Mouse (Mus musculus) bone marrow, adult 2 months (tissue): Measurements from ENCODE around the gene Ncmap.

ENCODE experiments used
- CTCF ChIP-seq: fragments of 200-500 bp; IDR thresholded peaks from 2 replicates; pipeline ENCODE4 v1.5.1; 2011; ENCODE audit warnings: low read length, control low read depth; ENCODE audit not compliant: control insufficient read depth, insufficient read depth
- POLR2A ChIP-seq: fragments of 200-500 bp; IDR thresholded peaks from 2 replicates; pipeline ENCODE4 v1.6.1; 2011; ENCODE audit warnings: low read depth, mild to moderate bottlenecking, control low read depth, low read length, borderline replicate concordance; ENCODE audit not compliant: control insufficient read depth

- no peak for TF ChIP-seq POLR2A
- TF ChIP-seq CTCF = no peak
These were observed 62.6 kb downstream of the Ncmap start for GRCm38 (mm10) chr4:135335327-135336022.
